Mouse (Mus musculus) brain, adult 2 months (tissue): ENCODE measurements around the gene Fam219a.

ENCODE experiments used
- DNase-seq: peaks from one replicate; pipeline ENCODE4 v3.0.0; 2011; ENCODE audit warnings: low read depth, low spot score

Fam219a gene

GRCm38 (mm10) chr4:41569411-41569885 lies at the start of gene Fam219a, which contains the start of gene Dnaic1:
Gene Fam219a, minus strand, starts transcription at chr4:41569538.
Gene Dnaic1, plus strand, starts transcription at chr4:41569775.
- DNase-seq = peak; percentile 100

GRCm38 (mm10) chr4:41615661-41616599 lies 46.6 kb upstream of the Fam219a start:
- peak; percentile 93 for DNase-seq

GRCm38 (mm10) chr4:41614156-41614555 lies 44.8 kb upstream of the Fam219a start:
- peak; percentile 92 for DNase-seq

GRCm38 (mm10) chr4:41612166-41612565 lies 42.8 kb upstream of the Fam219a start:
- no peak for DNase-seq

- DNase-seq = no peak
Measured at GRCm38 (mm10) chr4:41610594-41610980, 41.2 kb upstream of the Fam219a start.

- no peak for DNase-seq
Measured at GRCm38 (mm10) chr4:41609681-41610593, 40.6 kb upstream of the Fam219a start.

GRCm38 (mm10) chr4:41606784-41607183 lies 37.4 kb upstream of the Fam219a start:
- no peak for DNase-seq

- peak; percentile 85 for DNase-seq
Measured at GRCm38 (mm10) chr4:41604476-41605396, 35.4 kb upstream of the Fam219a start.

- DNase-seq = no peak
Measured at GRCm38 (mm10) chr4:41602818-41603217, 33.5 kb upstream of the Fam219a start.

GRCm38 (mm10) chr4:41583353-41583752 lies 14.0 kb upstream of the Fam219a start:
- no peak for DNase-seq

GRCm38 (mm10) chr4:41575914-41576313 lies 6.6 kb upstream of the Fam219a start:
- no peak for DNase-seq

- peak; percentile 59 for DNase-seq
Measured at GRCm38 (mm10) chr4:41573492-41573891, 4.2 kb upstream of the Fam219a start.

GRCm38 (mm10) chr4:41571490-41571889 lies 2.2 kb upstream of the Fam219a start:
- no peak for DNase-seq

- peak; percentile 65 for DNase-seq
Measured at GRCm38 (mm10) chr4:41568682-41569410, 492 bp downstream of the Fam219a start.

- DNase-seq = peak; percentile 90
Measured at GRCm38 (mm10) chr4:41568239-41568638, 1.1 kb downstream of the Fam219a start.

- DNase-seq = peak; percentile 87
Measured at GRCm38 (mm10) chr4:41566123-41566522, 3.2 kb downstream of the Fam219a start.

GRCm38 (mm10) chr4:41563297-41563696 lies 6.0 kb downstream of the Fam219a start:
- DNase-seq = no peak

GRCm38 (mm10) chr4:41557092-41557491 lies 12.2 kb downstream of the Fam219a start:
- DNase-seq = peak; percentile 62

GRCm38 (mm10) chr4:41556311-41556953 lies 12.9 kb downstream of the Fam219a start:
- DNase-seq = no peak
